Mouse (Mus musculus) lung, postnatal 0 days (tissue): ENCODE data around the gene Ppp2r1b.

ENCODE experiments used
- CTCF ChIP-seq: IDR thresholded peaks from 2 replicates; pipeline ENCODE4 v1.5.1; 2016; ENCODE audit warnings: antibody characterized with exemption, mild to moderate bottlenecking
- EP300 ChIP-seq: IDR thresholded peaks from 2 replicates; pipeline ENCODE4 v1.6.1; 2016; ENCODE audit warnings: antibody characterized with exemption, mild to moderate bottlenecking, control low read depth

- TF ChIP-seq CTCF: no peak
- TF ChIP-seq EP300: no peak
These were observed 3.7 kb downstream of the Ppp2r1b start for GRCm38 (mm10) chr9:50848821-50849220.
